In genomic region chr2:6321769-6322375, GRCm38 (mm10) we compare ENCODE assay signal across 8 mouse cellular contexts. TPM values are rescaled to one million over a fixed set of nuclear protein-coding genes. Genes with fewer than 3 reads are reported as not detected.
DNase-seq lines count a peak whose midpoint lies in the region; ATAC-seq and TF ChIP-seq lines count a peak whose summit lies in the region.

No protein-coding gene starts in this region.

- no peak for TF ChIP-seq POLR2A in bone marrow, adult 2 months (IDR thresholded peaks at IDR 0.05; ENCODE audit: borderline replicate concordance, control insufficient read depth, low read depth, low read length)
- no peak for TF ChIP-seq POLR2A in small intestine, adult 2 months (IDR thresholded peaks at IDR 0.05; ENCODE audit: low read depth, low read length)

- H3K9ac ChIP-seq in heart, embryonic 16.5 days (ENCODE audit: low read length) = peak overlapping the region; percentile 94
- H3K9ac ChIP-seq in liver, embryonic 13.5 days = peak overlapping the region; percentile 97

- peak; percentile 8 for ATAC-seq in heart, embryonic 16.5 days (replicated peaks; ENCODE audit: extremely low read depth, insufficient read depth, low FRiP score)
- peak; percentile 33; the same call in 1 of the 2 replicates for ATAC-seq in liver, embryonic 13.5 days (ENCODE audit: low read depth)

- peak; percentile 23 for DNase-seq in kidney, adult 9 months
- DNase-seq in kidney, postnatal 10 days = no peak
- DNase-seq in liver, embryonic 13.5 days = no peak
- DNase-seq in left cerebral cortex, adult 11 months (ENCODE audit: low spot score) = no peak
- no peak for DNase-seq in layer of hippocampus, adult 9-10 months (ENCODE audit: low spot score)

- TF ChIP-seq CTCF in bone marrow, adult 2 months (IDR thresholded peaks at IDR 0.05; ENCODE audit: control insufficient read depth, insufficient read depth, low read length) = no peak
- TF ChIP-seq CTCF in small intestine, adult 2 months (IDR thresholded peaks at IDR 0.05; ENCODE audit: extremely low read depth, insufficient read length, insufficient replicate concordance, low read depth, low read length) = no peak

- peak overlapping the region; percentile 97 for H3K4me3 ChIP-seq in bone marrow, adult 2 months (replicated peaks; ENCODE audit: control insufficient read depth, low read depth, low read length)
- peak overlapping the region; percentile 82 for H3K4me3 ChIP-seq in heart, embryonic 16.5 days (ENCODE audit: low read length)
- peak overlapping the region; percentile 100 for H3K4me3 ChIP-seq in liver, embryonic 13.5 days (replicated peaks)
- peak overlapping the region; percentile 87 for H3K4me3 ChIP-seq in small intestine, adult 2 months (ENCODE audit: low read depth, low read length)

- no peaks in the 10 kb centered on the region for H3K27me3 ChIP-seq in heart, embryonic 16.5 days (ENCODE audit: control insufficient read depth, insufficient read depth, low read length)
- no peaks in the 10 kb centered on the region for H3K27me3 ChIP-seq in liver, embryonic 13.5 days
- H3K27me3 ChIP-seq in small intestine, adult 2 months (ENCODE audit: control insufficient read depth, insufficient read depth, low read length) = no peaks in the 10 kb centered on the region

- no peaks in the 10 kb centered on the region for H3K9me3 ChIP-seq in heart, embryonic 16.5 days (replicated peaks; ENCODE audit: control insufficient read depth, low read length)
- no peaks in the 10 kb centered on the region for H3K9me3 ChIP-seq in liver, embryonic 13.5 days (replicated peaks)

- H3K27ac ChIP-seq in bone marrow, adult 2 months (ENCODE audit: control insufficient read depth, insufficient read depth, low read depth, low read length, poor library complexity) = peak overlapping the region; percentile 94
- peak overlapping the region; percentile 96 for H3K27ac ChIP-seq in heart, embryonic 16.5 days (ENCODE audit: low read length)
- H3K27ac ChIP-seq in liver, embryonic 13.5 days = peak overlapping the region; percentile 92
- H3K27ac ChIP-seq in small intestine, adult 2 months (ENCODE audit: insufficient read depth, low read depth, low read length) = peak overlapping the region; percentile 63

- peak overlapping the region; percentile 85 for H3K4me2 ChIP-seq in heart, embryonic 16.5 days (ENCODE audit: low read depth, low read length)
- H3K4me2 ChIP-seq in liver, embryonic 13.5 days = peak overlapping the region; percentile 87

- WGBS in bone marrow, adult 2 months = 33% methylated on average over 9 of the region's 9 CpGs
- 15% methylated on average over 9 of the region's 9 CpGs for WGBS in heart, embryonic 16.5 days
- 27% methylated on average over 9 of the region's 9 CpGs for WGBS in liver, embryonic 13.5 days (ENCODE audit: insufficient replicate concordance)
- WGBS in small intestine, adult 2 months = 20% methylated on average over 9 of the region's 9 CpGs

- no peaks in the 10 kb centered on the region for H3K36me3 ChIP-seq in heart, embryonic 16.5 days (ENCODE audit: control insufficient read depth, insufficient read depth)
- no peaks in the 10 kb centered on the region for H3K36me3 ChIP-seq in liver, embryonic 13.5 days
- no peaks in the 10 kb centered on the region for H3K36me3 ChIP-seq in small intestine, adult 2 months (ENCODE audit: control insufficient read depth, insufficient read depth, low read length)

- H3K4me1 ChIP-seq in bone marrow, adult 2 months (ENCODE audit: control insufficient read depth, insufficient read depth, low read length) = no peaks in the 10 kb centered on the region; the same call in 1 of the 2 replicates
- peaks cover 14% of the 10 kb centered on the region for H3K4me1 ChIP-seq in heart, embryonic 16.5 days (ENCODE audit: control insufficient read depth, insufficient read depth, low read length)
- peaks cover 38% of the 10 kb centered on the region for H3K4me1 ChIP-seq in liver, embryonic 13.5 days (replicated peaks)
- peaks cover 3% of the 10 kb centered on the region; the same call in 1 of the 2 replicates for H3K4me1 ChIP-seq in small intestine, adult 2 months (ENCODE audit: control insufficient read depth, insufficient read depth, insufficient read length, low read length)

RNA-seq across cellular contexts. Expression of gene Usp6nl, which starts 0.6 kb away (rescaled TPM):
- polyA plus RNA-seq in bone marrow, adult 2 months (2011; ENCODE audit: insufficient read depth, insufficient read length, low replicate concordance, missing spikeins) = 6.9 and 8.8 TPM in 2 replicates
- 4.5 and 5.5 TPM in 2 replicates for polyA plus RNA-seq in heart, embryonic 16.5 days (2015; fragmentation: Nextera tagmentation; extraction: Ambion mirVana)
- polyA plus RNA-seq in liver, embryonic 13.5 days (2015; fragmentation: Nextera tagmentation; extraction: Ambion mirVana) = 3.4 and 5.5 TPM in 2 replicates
- polyA plus RNA-seq in small intestine, adult 2 months (2012; rRNA removed) = 3.1 and 6.3 TPM in 2 replicates
